Mouse (Mus musculus) WW6 (cell line): Measurements from ENCODE around the gene Cmtm4.

Source experiments
- DNase-seq: peaks from one replicate; pipeline ENCODE4 v3.0.0-alpha.2; 2013; ENCODE audit warnings: low read depth, low spot score

Cmtm4 gene

GRCm38 (mm10) chr8:104411468-104411867, 15.9 kb upstream of the Cmtm4 start:
- DNase-seq, result no peak

GRCm38 (mm10) chr8:104410628-104411273, 15.1 kb upstream of the Cmtm4 start:
- no peak for DNase-seq

GRCm38 (mm10) chr8:104408328-104409110, 12.9 kb upstream of the Cmtm4 start:
- DNase-seq, result no peak

- no peak for DNase-seq
These were observed 10.9 kb upstream of the Cmtm4 start for GRCm38 (mm10) chr8:104406340-104407128.

GRCm38 (mm10) chr8:104405430-104406187, 10.0 kb upstream of the Cmtm4 start:
- no peak for DNase-seq

GRCm38 (mm10) chr8:104403596-104403995, 8.0 kb upstream of the Cmtm4 start:
- no peak for DNase-seq

GRCm38 (mm10) chr8:104394801-104395702, 555 bp downstream of the Cmtm4 start:
- no peak for DNase-seq

- no peak for DNase-seq
These were observed 1.8 kb downstream of the Cmtm4 start for GRCm38 (mm10) chr8:104393767-104394166.

- no peak for DNase-seq
These were observed 2.5 kb downstream of the Cmtm4 start for GRCm38 (mm10) chr8:104393139-104393538.

GRCm38 (mm10) chr8:104390245-104390644, 5.4 kb downstream of the Cmtm4 start:
- no peak for DNase-seq

GRCm38 (mm10) chr8:104387980-104388379, 7.6 kb downstream of the Cmtm4 start:
- DNase-seq, result no peak

- DNase-seq, result no peak
These were observed 8.1 kb downstream of the Cmtm4 start for GRCm38 (mm10) chr8:104387501-104387900.

- no peak for DNase-seq
These were observed 8.9 kb downstream of the Cmtm4 start for GRCm38 (mm10) chr8:104386693-104387092.

GRCm38 (mm10) chr8:104383977-104384376, 11.6 kb downstream of the Cmtm4 start:
- no peak for DNase-seq

- no peak for DNase-seq
These were observed 12.3 kb downstream of the Cmtm4 start for GRCm38 (mm10) chr8:104383296-104383695.

- no peak for DNase-seq
These were observed 14.6 kb downstream of the Cmtm4 start for GRCm38 (mm10) chr8:104380961-104381411.

- no peak for DNase-seq
These were observed 15.3 kb downstream of the Cmtm4 start for GRCm38 (mm10) chr8:104380269-104380668.

- no peak for DNase-seq
These were observed 16.2 kb downstream of the Cmtm4 start for GRCm38 (mm10) chr8:104379301-104379836.

GRCm38 (mm10) chr8:104376669-104377068, 18.9 kb downstream of the Cmtm4 start:
- no peak for DNase-seq

- no peak for DNase-seq
These were observed 19.6 kb downstream of the Cmtm4 start for GRCm38 (mm10) chr8:104375959-104376358.
